Mouse (Mus musculus): ENCODE results near the gene Larp1b.

DNA sequence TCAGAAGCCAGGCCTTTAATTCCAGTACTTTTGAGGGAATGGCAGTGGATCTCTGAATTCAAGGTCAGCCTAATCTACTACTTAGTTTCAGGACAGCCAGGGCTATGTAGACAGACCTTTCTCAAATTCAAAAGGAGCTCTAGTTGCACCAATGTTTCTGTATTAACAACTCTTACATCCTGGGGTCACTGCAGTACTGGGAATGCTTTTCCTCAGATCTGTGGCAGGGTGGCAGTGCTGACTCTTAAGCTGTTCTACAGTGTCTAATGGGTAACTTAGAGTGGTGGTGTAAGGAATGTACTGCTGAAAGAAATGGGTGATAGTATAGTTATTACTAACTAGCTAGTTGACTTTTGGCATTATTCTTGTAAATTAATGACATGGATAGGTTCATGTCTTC is 3.0 kb downstream of the Larp1b start:
- TF ChIP-seq CTCF (conservative IDR thresholded peaks at IDR 0.05 in 1 of 2, IDR thresholded peaks at IDR 0.05 in 1 of 2; ENCODE audit: low read depth in 2 of 2, low read length in 2 of 2), result peak in 1 of 2 experiments; percentile 11; a peak in 1 of 4 replicates
- TF ChIP-seq JUN (IDR thresholded peaks at IDR 0.05; ENCODE audit: insufficient read depth, low read depth, low read length), result no peak
- TF ChIP-seq ETS1 (conservative IDR thresholded peaks at IDR 0.05; ENCODE audit: low read depth, low read length), result no peak
- no peak for TF ChIP-seq SIN3A (IDR thresholded peaks at IDR 0.05; ENCODE audit: low read length)
